Mouse (Mus musculus): ENCODE data around the gene Slc34a3.

GRCm38 (mm10) chr2:25217666-25218065 is 16.5 kb downstream of the Slc34a3 start:
- TF ChIP-seq POLR2A (IDR thresholded peaks at IDR 0.05; ENCODE audit: borderline replicate concordance, extremely low read depth, insufficient read depth, insufficient read length, poor library complexity, severe bottlenecking), result no peak
- no peak for TF ChIP-seq CTCF (IDR thresholded peaks at IDR 0.05; ENCODE audit: borderline replicate concordance, extremely low read depth, insufficient read depth, insufficient read length)
